Mouse (Mus musculus): ENCODE results near the gene Nim1k. TPM values are rescaled to one million over a fixed set of nuclear protein-coding genes. Genes with fewer than 3 reads are reported as not detected.
"Not testable (repeated sequence)": the region's sequence is repeated elsewhere in the genome, so short reads cannot be mapped to it uniquely, and the experiment has no call there.

Gene Nim1k
- total and polyA plus RNA-seq, 3 experiments = 0.03 TPM; not detected in 2

DNA sequence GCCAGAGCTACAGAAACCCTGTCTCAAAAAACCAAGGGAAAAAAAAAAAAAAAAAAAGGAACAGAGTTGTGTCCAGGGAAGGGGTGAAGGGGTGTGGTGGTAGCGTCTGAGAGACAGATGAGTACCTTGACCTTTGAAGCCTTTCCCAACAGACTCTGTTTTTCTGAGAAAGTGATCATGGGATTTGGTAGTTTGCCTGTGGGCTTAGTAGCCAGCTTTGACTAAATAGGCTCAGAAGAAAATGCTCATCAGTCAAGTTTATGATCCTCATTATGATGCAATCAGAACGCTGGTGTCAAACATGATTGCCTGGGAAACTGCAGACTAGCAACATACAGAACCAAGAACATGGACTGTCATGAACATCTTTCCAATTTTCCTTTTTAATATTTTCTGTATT, 76.0 kb downstream of the Nim1k start:
- H3K27ac ChIP-seq (ENCODE audit: control insufficient read depth, low read depth, low read length) = no peak overlapping the region
- TF ChIP-seq JUND (IDR thresholded peaks at IDR 0.05; ENCODE audit: low read depth, low read length) = no peak
- no peak for TF ChIP-seq MYB (IDR thresholded peaks at IDR 0.05; ENCODE audit: low read depth, low read length)
- no peak for TF ChIP-seq KAT2A (conservative IDR thresholded peaks at IDR 0.05; ENCODE audit: low read depth, low read length)
- TF ChIP-seq GABPA (IDR thresholded peaks at IDR 0.05; ENCODE audit: low read depth, low read length) = no peak
- no peak overlapping the region for H3K4me3 ChIP-seq (ENCODE audit: control insufficient read depth in 1 of 2, insufficient read depth in 1 of 2, low read depth in 2 of 2, low read length in 2 of 2)
- no peaks in the 10 kb centered on the region; a peak in 1 of 4 replicates for H3K27me3 ChIP-seq (ENCODE audit: control insufficient read depth in 1 of 2, insufficient read depth in 2 of 2, low read length in 2 of 2)
- no peaks in the 10 kb centered on the region for H3K4me1 ChIP-seq (ENCODE audit: control insufficient read depth in 1 of 2, insufficient read depth in 2 of 2, low read length in 2 of 2)
- H3K9me3 ChIP-seq (replicated peaks; ENCODE audit: insufficient read depth, low read length) = no peaks in the 10 kb centered on the region
- H3K79me2 ChIP-seq (ENCODE audit: control insufficient read depth, insufficient read depth, low read length, poor library complexity) = no peaks in the 10 kb centered on the region
- no peak for DNase-seq (ENCODE audit: low read depth, low spot score)
- no peaks in the 10 kb centered on the region for H3K36me3 ChIP-seq (ENCODE audit: control insufficient read depth in 1 of 2, insufficient read depth in 2 of 2, low read length in 2 of 2)
- no peak overlapping the region for H3K9ac ChIP-seq (ENCODE audit: control insufficient read depth, low read depth, low read length, poor library complexity, severe bottlenecking)

DNA sequence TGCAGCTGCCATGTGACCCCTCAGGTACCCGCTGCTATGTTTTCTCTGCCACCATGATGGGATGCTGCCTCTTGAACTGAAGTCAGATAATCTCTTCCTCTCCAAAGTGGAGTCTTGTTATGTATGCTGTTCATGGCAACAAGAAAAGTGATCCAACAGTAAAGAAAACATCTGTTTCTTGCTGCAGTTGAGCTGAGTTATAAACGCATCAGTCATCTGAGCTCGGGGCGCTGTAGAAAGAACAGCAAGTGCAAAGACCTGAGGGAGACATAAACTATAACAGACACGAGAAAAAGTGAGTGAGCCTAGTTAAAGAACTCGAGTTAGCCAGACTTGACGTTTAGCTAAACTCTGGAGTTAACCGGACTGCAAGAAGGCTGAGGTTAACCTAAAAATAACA, 76.9 kb downstream of the Nim1k start:
- TF ChIP-seq KAT2A (conservative IDR thresholded peaks at IDR 0.05; ENCODE audit: low read depth, low read length) = no peak
- no peak for TF ChIP-seq TCF12 (IDR thresholded peaks at IDR 0.05; ENCODE audit: low read depth, low read length)
- no peak for TF ChIP-seq EP300 (IDR thresholded peaks at IDR 0.05; ENCODE audit: low read depth in 1 of 2, low read length in 2 of 2)
- no peak for TF ChIP-seq POLR2AphosphoS2 (IDR thresholded peaks at IDR 0.05; ENCODE audit: low read length)
- H3K9ac ChIP-seq (ENCODE audit: control insufficient read depth, low read depth, low read length, poor library complexity, severe bottlenecking) = no peak overlapping the region
- H3K9me3 ChIP-seq (replicated peaks; ENCODE audit: insufficient read depth, low read length) = no peaks in the 10 kb centered on the region
- no peaks in the 10 kb centered on the region for H3K79me2 ChIP-seq (ENCODE audit: control insufficient read depth, insufficient read depth, low read length, poor library complexity)
- H3K4me1 ChIP-seq (ENCODE audit: control insufficient read depth in 1 of 2, insufficient read depth in 2 of 2, low read length in 2 of 2) = no peaks in the 10 kb centered on the region
- DNase-seq (ENCODE audit: low read depth, low spot score) = no peak
- no peaks in the 10 kb centered on the region; a peak in 1 of 4 replicates for H3K27me3 ChIP-seq (ENCODE audit: control insufficient read depth in 1 of 2, insufficient read depth in 2 of 2, low read length in 2 of 2)
- no peaks in the 10 kb centered on the region for H3K36me3 ChIP-seq (ENCODE audit: control insufficient read depth in 1 of 2, insufficient read depth in 2 of 2, low read length in 2 of 2)
- no peak overlapping the region for H3K4me3 ChIP-seq (ENCODE audit: control insufficient read depth in 1 of 2, insufficient read depth in 1 of 2, low read depth in 2 of 2, low read length in 2 of 2)
- no peak overlapping the region for H3K27ac ChIP-seq (ENCODE audit: control insufficient read depth, low read depth, low read length)

DNA sequence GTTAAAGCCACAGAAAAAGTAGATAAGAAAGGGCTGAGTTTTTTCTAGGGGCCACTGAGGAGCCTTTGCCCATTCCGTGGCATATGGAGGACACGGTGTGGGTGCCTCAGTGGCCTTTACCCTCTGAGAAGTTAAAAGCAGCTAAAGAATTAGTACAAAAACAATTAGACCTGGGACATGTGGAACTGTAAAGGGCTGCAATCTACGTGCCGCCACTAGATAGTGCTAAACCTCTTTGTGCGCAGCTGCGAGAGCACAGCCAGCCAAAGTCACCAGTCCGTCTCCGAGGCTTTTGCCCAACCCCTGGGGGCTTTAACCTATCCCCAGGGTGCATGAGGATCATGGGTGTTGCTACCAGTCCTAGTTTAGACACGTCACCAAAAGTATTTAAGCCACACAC, 94.3 kb downstream of the Nim1k start:
- H3K4me1 ChIP-seq (ENCODE audit: control insufficient read depth in 1 of 2, insufficient read depth in 2 of 2, low read length in 2 of 2); H3K79me2 ChIP-seq (ENCODE audit: control insufficient read depth, insufficient read depth, low read length, poor library complexity); H3K9ac ChIP-seq (ENCODE audit: control insufficient read depth, low read depth, low read length, poor library complexity, severe bottlenecking); H3K4me3 ChIP-seq (ENCODE audit: control insufficient read depth in 1 of 2, insufficient read depth in 1 of 2, low read depth in 2 of 2, low read length in 2 of 2); H3K27ac ChIP-seq (ENCODE audit: control insufficient read depth, low read depth, low read length); H3K36me3 ChIP-seq (ENCODE audit: control insufficient read depth in 1 of 2, insufficient read depth in 2 of 2, low read length in 2 of 2); DNase-seq (ENCODE audit: low read depth, low spot score); H3K27me3 ChIP-seq (ENCODE audit: control insufficient read depth in 1 of 2, insufficient read depth in 2 of 2, low read length in 2 of 2); H3K9me3 ChIP-seq (replicated peaks; ENCODE audit: insufficient read depth, low read length): not testable (repeated sequence)

Other genes with a start within 250 kb of the Nim1k start
- gene Ccl28, start 132.1 kb downstream of the Nim1k start, total RNA-seq (2012; rRNA removed) = not detected in 2 replicates
- not detected for gene Ccl28, start 132.1 kb downstream of the Nim1k start, polyA plus RNA-seq (2012; ENCODE audit: insufficient read depth in 1 of 2, insufficient read length in 2 of 2, low read depth in 1 of 2, low replicate concordance in 2 of 2, missing spikeins in 1 of 2)
- gene Hmgcs1, start 65.5 kb downstream of the Nim1k start, total RNA-seq (2012; rRNA removed) = 13.6 and 16.4 TPM in 2 replicates
- gene Hmgcs1, start 65.5 kb downstream of the Nim1k start, polyA plus RNA-seq (2012; ENCODE audit: insufficient read depth in 1 of 2, insufficient read length in 2 of 2, low read depth in 1 of 2, low replicate concordance in 2 of 2, missing spikeins in 1 of 2) = 10 to 100 TPM in 1 of 2 experiments, not detected in 1; 19.3 TPM
- gene Zfp131, start 35.0 kb upstream of the Nim1k start, total RNA-seq (2012; rRNA removed) = 40.3 and 45.6 TPM in 2 replicates
- 100 to 1,000 TPM; 152 to 250 TPM for gene Zfp131, start 35.0 kb upstream of the Nim1k start, polyA plus RNA-seq (2012; ENCODE audit: insufficient read depth in 1 of 2, insufficient read length in 2 of 2, low read depth in 1 of 2, low replicate concordance in 2 of 2, missing spikeins in 1 of 2)
- not detected in 2 replicates for gene AF067063, start 74.3 kb upstream of the Nim1k start, total RNA-seq (2012; rRNA removed)
- not detected for gene AF067063, start 74.3 kb upstream of the Nim1k start, polyA plus RNA-seq (2012; ENCODE audit: insufficient read depth in 1 of 2, insufficient read length in 2 of 2, low read depth in 1 of 2, low replicate concordance in 2 of 2, missing spikeins in 1 of 2)
- not detected in 2 replicates for gene D13Ertd608e, start 80.1 kb upstream of the Nim1k start, total RNA-seq (2012; rRNA removed)
- not detected for gene D13Ertd608e, start 80.1 kb upstream of the Nim1k start, polyA plus RNA-seq (2012; ENCODE audit: insufficient read depth in 1 of 2, insufficient read length in 2 of 2, low read depth in 1 of 2, low replicate concordance in 2 of 2, missing spikeins in 1 of 2)
- not detected in 2 replicates for gene Tcstv1, start 138.9 kb upstream of the Nim1k start, total RNA-seq (2012; rRNA removed)
- gene Tcstv1, start 138.9 kb upstream of the Nim1k start, polyA plus RNA-seq (2012; ENCODE audit: insufficient read depth in 1 of 2, insufficient read length in 2 of 2, low read depth in 1 of 2, low replicate concordance in 2 of 2, missing spikeins in 1 of 2) = not detected
- not detected in 2 replicates for gene Gm21761, start 173.4 kb upstream of the Nim1k start, total RNA-seq (2012; rRNA removed)
- not detected for gene Gm21761, start 173.4 kb upstream of the Nim1k start, polyA plus RNA-seq (2012; ENCODE audit: insufficient read depth in 1 of 2, insufficient read length in 2 of 2, low read depth in 1 of 2, low replicate concordance in 2 of 2, missing spikeins in 1 of 2)
- gene B020031M17Rik, start 194.9 kb upstream of the Nim1k start, total RNA-seq (2012; rRNA removed) = not detected in 2 replicates
- not detected for gene B020031M17Rik, start 194.9 kb upstream of the Nim1k start, polyA plus RNA-seq (2012; ENCODE audit: insufficient read depth in 1 of 2, insufficient read length in 2 of 2, low read depth in 1 of 2, low replicate concordance in 2 of 2, missing spikeins in 1 of 2)